Mouse (Mus musculus): ENCODE measurements at regions not wholly inside any gene's neighbourhood (a gene's known extent, or its start where the extent isn't known, plus 50 kb on each side); places are given as distances from the start of the nearest gene placed in this dataset.

DNA sequence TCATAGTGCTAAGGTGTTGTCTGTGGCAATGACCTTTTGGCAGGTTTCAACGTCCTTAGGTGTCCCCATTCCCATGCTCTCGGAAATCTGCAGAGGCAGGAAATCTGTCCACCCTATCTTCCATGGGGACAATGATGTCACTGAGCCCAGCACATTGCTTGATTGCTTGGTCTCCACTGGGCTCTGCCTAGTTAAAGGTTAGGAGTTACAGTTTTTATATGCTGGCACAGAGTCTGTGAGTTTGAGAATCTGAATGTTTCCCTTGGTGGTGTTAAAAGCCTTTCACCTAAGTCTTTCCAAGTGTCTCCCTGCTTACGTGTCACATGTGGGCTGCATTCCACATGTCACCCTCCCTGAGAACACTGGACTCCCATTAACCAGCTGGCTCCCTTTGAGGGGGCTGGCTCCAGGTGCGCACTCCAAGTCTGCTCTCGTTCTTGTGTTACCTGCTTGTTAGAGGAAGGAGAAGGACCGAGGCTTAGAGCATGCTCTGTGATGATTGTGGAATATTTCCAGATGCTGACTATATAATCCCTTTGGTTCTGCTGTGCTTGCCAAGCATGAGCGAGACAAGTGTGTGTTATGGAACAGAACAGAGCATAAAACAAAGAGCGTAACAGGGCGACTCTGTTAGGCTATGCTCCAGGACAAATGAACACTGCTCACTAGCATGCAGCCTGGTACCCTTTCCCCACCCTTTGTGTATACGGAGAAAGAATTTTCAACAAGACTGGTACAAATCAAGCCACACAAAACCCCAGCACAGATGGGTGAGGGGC is 284.6 kb upstream of the Auts2 start:
- H3K36me3 ChIP-seq (ENCODE audit: control insufficient read depth, insufficient read depth, low read length), result no peaks in the 10 kb centered on the region
- WGBS, result 67% methylated on average over 10 of the region's 10 CpGs
- ATAC-seq (ENCODE audit: insufficient read depth, low FRiP score), result 0 out of 2 replicates have a peak, but pooled peaks have one; percentile 25

DNA sequence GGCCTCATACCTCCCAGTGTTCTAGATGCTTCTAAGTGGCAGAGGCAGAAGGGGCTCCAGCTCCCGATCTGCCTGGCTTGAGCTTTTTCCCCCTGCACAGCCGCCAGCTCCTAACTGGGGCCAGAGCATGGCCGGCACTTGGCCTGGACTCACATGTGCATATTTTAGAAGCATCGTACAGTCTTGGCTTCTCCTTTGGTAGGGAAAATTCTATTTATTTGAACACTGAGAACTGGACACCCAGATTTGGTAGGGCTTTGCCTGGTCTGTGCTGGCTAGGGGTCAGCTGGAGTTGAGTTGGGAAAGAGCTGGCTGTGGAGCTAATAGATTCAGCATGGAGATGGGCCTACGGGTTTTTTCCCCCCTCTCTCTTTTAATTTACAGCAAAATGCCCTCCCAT is 282.9 kb upstream of the Auts2 start:
- Histone ChIP-seq H3K4me3 (replicated peaks; ENCODE audit: low read length) (no peak overlapping the region), H3K9me3 (replicated peaks; ENCODE audit: control insufficient read depth, low read length) (no peaks in the 10 kb centered on the region)

More for the DNA sequence above, 284.6 kb upstream of the Auts2 start:
- Histone ChIP-seq H3K27me3 (ENCODE audit: control insufficient read depth, insufficient read depth, low read length) (no peaks in the 10 kb centered on the region), H3K4me1 (ENCODE audit: control insufficient read depth, insufficient read depth, low read length) (peaks cover 3% of the 10 kb centered on the region; the same call in 1 of the 2 replicates), H3K9me3 (replicated peaks; ENCODE audit: control insufficient read depth, low read length) (no peaks in the 10 kb centered on the region), H3K4me2 (ENCODE audit: low read depth, low read length) (no peak overlapping the region), H3K4me3 (replicated peaks; ENCODE audit: low read length) (no peak overlapping the region), H3K9ac (ENCODE audit: low read length) (no peak overlapping the region), H3K27ac (ENCODE audit: low read length) (no peak overlapping the region)

DNA sequence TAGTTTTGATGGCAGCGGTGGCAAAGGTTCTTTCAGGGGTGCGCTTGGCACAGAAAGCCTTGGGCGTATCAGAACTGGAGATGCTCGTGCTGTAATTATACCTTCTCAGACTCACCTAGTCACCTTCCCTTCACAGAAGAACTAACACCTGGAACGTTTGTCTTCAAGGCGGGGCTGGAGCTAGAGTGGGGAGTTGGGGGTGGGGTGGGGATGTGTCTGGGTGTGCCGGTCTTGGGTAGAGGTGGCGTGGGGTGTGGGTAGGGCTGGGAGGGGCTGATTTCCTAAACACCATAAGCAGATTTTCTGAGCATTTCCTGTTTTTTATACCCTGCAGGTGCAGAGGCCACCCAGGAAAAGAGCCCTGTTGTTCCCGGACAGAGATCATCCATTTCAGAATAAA is 274.5 kb upstream of the Auts2 start:
- no peaks in the 10 kb centered on the region for H3K4me1 ChIP-seq (ENCODE audit: control insufficient read depth, insufficient read depth, low read length)
- no peak overlapping the region for H3K4me3 ChIP-seq (replicated peaks; ENCODE audit: low read length)
- no peak overlapping the region for H3K4me2 ChIP-seq (ENCODE audit: low read depth, low read length)
- no peaks in the 10 kb centered on the region for H3K36me3 ChIP-seq (ENCODE audit: control insufficient read depth, insufficient read depth, low read length)
- no peak overlapping the region for H3K9ac ChIP-seq (ENCODE audit: low read length)
- H3K27me3 ChIP-seq (ENCODE audit: control insufficient read depth, insufficient read depth, low read length), result no peaks in the 10 kb centered on the region
- no peaks in the 10 kb centered on the region for H3K9me3 ChIP-seq (replicated peaks; ENCODE audit: control insufficient read depth, low read length)
- WGBS, result 66% methylated on average over 9 of the region's 9 CpGs
- no peak for ATAC-seq (ENCODE audit: insufficient read depth, low FRiP score)
- no peak overlapping the region for H3K27ac ChIP-seq (ENCODE audit: low read length)

More for the DNA sequence above, 282.9 kb upstream of the Auts2 start:
- ATAC-seq (ENCODE audit: insufficient read depth, low FRiP score), result peak; percentile 37; the same call in 1 of the 2 replicates
- H3K4me1 ChIP-seq (ENCODE audit: control insufficient read depth, insufficient read depth, low read length), result peaks cover 3% of the 10 kb centered on the region; the same call in 1 of the 2 replicates
- H3K27me3 ChIP-seq (ENCODE audit: control insufficient read depth, insufficient read depth, low read length), result no peaks in the 10 kb centered on the region
- H3K36me3 ChIP-seq (ENCODE audit: control insufficient read depth, insufficient read depth, low read length), result no peaks in the 10 kb centered on the region
- WGBS, result 75% methylated on average over 5 of the region's 5 CpGs
- no peak overlapping the region for H3K27ac ChIP-seq (ENCODE audit: low read length)
- H3K4me2 ChIP-seq (ENCODE audit: low read depth, low read length), result no peak overlapping the region
- no peak overlapping the region for H3K9ac ChIP-seq (ENCODE audit: low read length)

DNA sequence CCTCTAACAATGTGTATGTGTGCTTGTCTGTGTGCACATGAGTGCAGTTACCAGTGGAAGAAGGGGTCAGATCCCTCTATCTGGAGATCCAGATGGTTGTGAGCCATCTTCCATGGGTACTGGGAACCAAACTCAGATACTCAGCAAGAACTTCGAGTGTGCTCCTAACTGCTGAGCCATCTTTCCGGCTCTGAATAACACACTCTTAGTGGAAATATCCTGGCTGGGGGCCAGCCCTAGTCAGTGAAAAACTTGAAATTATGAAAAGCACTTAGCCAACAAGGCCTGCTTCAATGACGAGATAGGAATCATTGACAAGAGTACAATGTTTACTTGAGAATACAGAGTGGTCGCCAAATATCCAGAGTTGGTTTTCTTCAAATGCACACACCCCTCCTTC is 266.0 kb upstream of the Auts2 start:
- Histone ChIP-seq H3K9ac (ENCODE audit: low read length) (no peak overlapping the region), H3K27ac (ENCODE audit: low read length) (no peak overlapping the region), H3K9me3 (replicated peaks; ENCODE audit: control insufficient read depth, low read length) (no peaks in the 10 kb centered on the region), H3K4me1 (ENCODE audit: control insufficient read depth, insufficient read depth, low read length) (no peaks in the 10 kb centered on the region), H3K4me2 (ENCODE audit: low read depth, low read length) (no peak overlapping the region), H3K36me3 (ENCODE audit: control insufficient read depth, insufficient read depth, low read length) (no peaks in the 10 kb centered on the region), H3K4me3 (replicated peaks; ENCODE audit: low read length) (no peak overlapping the region), H3K27me3 (ENCODE audit: control insufficient read depth, insufficient read depth, low read length) (no peaks in the 10 kb centered on the region)
- no peak for ATAC-seq (ENCODE audit: insufficient read depth, low FRiP score)
- WGBS, result 39% methylated on average over 4 of the region's 4 CpGs

DNA sequence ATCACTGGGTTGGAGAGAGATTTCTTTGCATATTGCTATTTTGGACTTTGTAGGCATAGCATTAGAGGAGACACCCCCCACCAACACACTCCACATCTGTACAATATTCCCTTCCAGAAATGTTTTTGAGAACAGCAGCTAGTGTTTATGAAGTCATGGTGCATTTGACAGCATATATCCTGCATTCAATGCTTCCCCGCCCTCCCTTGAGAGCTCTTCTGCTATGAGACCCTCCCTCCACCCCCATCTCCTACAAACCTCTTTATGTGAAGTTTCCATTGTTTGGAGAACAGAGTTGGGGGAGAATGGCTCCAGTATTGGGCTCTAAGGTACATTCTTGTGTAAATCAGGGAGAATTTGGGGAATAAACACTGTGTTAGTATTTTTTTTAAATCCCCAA is 252.9 kb upstream of the Auts2 start:
- H3K27me3 ChIP-seq (ENCODE audit: control insufficient read depth, insufficient read depth, low read length), result no peaks in the 10 kb centered on the region
- H3K4me2 ChIP-seq (ENCODE audit: low read depth, low read length), result no peak overlapping the region
- H3K4me1 ChIP-seq (ENCODE audit: control insufficient read depth, insufficient read depth, low read length), result no peaks in the 10 kb centered on the region
- no peak overlapping the region for H3K4me3 ChIP-seq (replicated peaks; ENCODE audit: low read length)
- no peak for ATAC-seq (ENCODE audit: insufficient read depth, low FRiP score)
- no peaks in the 10 kb centered on the region for H3K36me3 ChIP-seq (ENCODE audit: control insufficient read depth, insufficient read depth, low read length)
- no peak overlapping the region for H3K9ac ChIP-seq (ENCODE audit: low read length)
- no peaks in the 10 kb centered on the region for H3K9me3 ChIP-seq (replicated peaks; ENCODE audit: control insufficient read depth, low read length)
- 74% methylated on average over 1 of the region's 1 CpGs for WGBS
- no peak overlapping the region for H3K27ac ChIP-seq (ENCODE audit: low read length)

DNA sequence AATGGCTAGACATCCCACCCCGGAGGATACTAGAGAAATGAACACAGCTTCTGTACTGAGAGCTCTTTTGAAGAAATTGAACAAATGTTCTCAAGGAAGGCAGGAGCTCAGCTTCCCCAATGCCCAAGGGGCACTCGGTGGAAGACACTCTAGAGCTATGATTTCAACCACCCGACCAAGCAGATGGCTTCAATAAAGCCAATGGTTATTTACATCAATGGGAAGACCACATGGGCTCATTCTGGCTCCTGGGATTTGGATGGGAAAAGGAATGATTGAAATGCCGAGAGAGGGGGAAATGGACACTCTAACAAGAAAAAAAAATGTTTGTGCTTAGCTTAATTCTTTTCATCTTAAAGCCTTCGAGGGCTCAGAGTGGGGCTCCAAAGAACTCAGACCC is 249.3 kb upstream of the Auts2 start:
- Histone ChIP-seq H3K4me2 (ENCODE audit: low read depth, low read length) (no peak overlapping the region), H3K27ac (ENCODE audit: low read length) (no peak overlapping the region), H3K27me3 (ENCODE audit: control insufficient read depth, insufficient read depth, low read length) (no peaks in the 10 kb centered on the region), H3K9ac (ENCODE audit: low read length) (no peak overlapping the region), H3K4me1 (ENCODE audit: control insufficient read depth, insufficient read depth, low read length) (no peaks in the 10 kb centered on the region), H3K36me3 (ENCODE audit: control insufficient read depth, insufficient read depth, low read length) (no peaks in the 10 kb centered on the region), H3K9me3 (replicated peaks; ENCODE audit: control insufficient read depth, low read length) (no peaks in the 10 kb centered on the region), H3K4me3 (replicated peaks; ENCODE audit: low read length) (no peak overlapping the region)
- ATAC-seq (ENCODE audit: insufficient read depth, low FRiP score), result no peak
- 57% methylated on average over 5 of the region's 5 CpGs for WGBS

DNA sequence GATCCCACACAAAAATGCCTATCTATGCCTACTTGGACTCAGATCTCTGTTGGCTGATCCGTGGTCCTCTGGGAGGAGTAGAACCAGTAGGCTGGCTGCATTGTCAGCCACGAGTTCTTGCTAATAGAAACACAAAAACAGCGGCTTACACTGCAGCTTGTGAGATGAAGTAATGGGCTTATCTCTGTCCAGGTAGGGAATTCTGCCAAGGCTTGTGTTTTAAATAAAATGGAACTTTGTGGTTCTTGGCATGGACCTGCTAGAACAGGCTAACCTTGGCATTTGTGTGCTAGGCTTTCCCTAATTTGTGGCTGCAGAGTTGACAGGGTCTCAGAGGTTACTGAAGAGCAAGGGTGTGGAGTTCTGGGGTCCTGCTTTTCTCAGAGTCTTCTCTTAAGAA is 242.1 kb upstream of the Auts2 start:
- Histone ChIP-seq H3K4me3 (replicated peaks; ENCODE audit: low read length) (no peak overlapping the region), H3K27me3 (ENCODE audit: control insufficient read depth, insufficient read depth, low read length) (no peaks in the 10 kb centered on the region), H3K4me1 (ENCODE audit: control insufficient read depth, insufficient read depth, low read length) (no peaks in the 10 kb centered on the region), H3K9ac (ENCODE audit: low read length) (no peak overlapping the region), H3K9me3 (replicated peaks; ENCODE audit: control insufficient read depth, low read length) (no peaks in the 10 kb centered on the region), H3K27ac (ENCODE audit: low read length) (no peak overlapping the region), H3K4me2 (ENCODE audit: low read depth, low read length) (no peak overlapping the region), H3K36me3 (ENCODE audit: control insufficient read depth, insufficient read depth, low read length) (no peaks in the 10 kb centered on the region)
- no peak for ATAC-seq (ENCODE audit: insufficient read depth, low FRiP score)
- 55% methylated on average over 3 of the region's 3 CpGs for WGBS

DNA sequence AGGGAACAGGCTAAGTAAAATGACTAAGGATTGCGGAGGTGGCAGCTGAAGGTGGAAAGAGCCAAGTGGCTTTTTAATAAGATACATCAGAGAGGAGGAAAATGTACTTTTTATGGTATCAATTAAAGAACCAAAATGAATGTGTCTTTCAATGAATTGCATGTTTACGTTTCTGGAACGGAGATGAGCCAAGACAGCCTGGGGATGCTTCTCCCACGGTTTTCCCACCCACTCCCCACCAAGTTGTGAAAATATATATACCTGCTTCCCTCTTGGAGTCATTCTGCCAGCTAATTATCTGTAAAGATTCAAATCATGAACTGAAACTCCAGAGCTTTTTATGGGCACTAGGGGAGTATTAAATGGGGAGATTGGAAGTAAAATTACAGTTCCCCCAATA is 241.6 kb upstream of the Auts2 start:
- no peak overlapping the region for H3K4me2 ChIP-seq (ENCODE audit: low read depth, low read length)
- H3K4me1 ChIP-seq (ENCODE audit: control insufficient read depth, insufficient read depth, low read length), result no peaks in the 10 kb centered on the region
- no peaks in the 10 kb centered on the region for H3K36me3 ChIP-seq (ENCODE audit: control insufficient read depth, insufficient read depth, low read length)
- 66% methylated on average over 4 of the region's 4 CpGs for WGBS
- H3K27ac ChIP-seq (ENCODE audit: low read length), result no peak overlapping the region
- H3K4me3 ChIP-seq (replicated peaks; ENCODE audit: low read length), result no peak overlapping the region
- H3K9me3 ChIP-seq (replicated peaks; ENCODE audit: control insufficient read depth, low read length), result no peaks in the 10 kb centered on the region
- no peak overlapping the region for H3K9ac ChIP-seq (ENCODE audit: low read length)
- H3K27me3 ChIP-seq (ENCODE audit: control insufficient read depth, insufficient read depth, low read length), result no peaks in the 10 kb centered on the region
- no peak for ATAC-seq (ENCODE audit: insufficient read depth, low FRiP score)

DNA sequence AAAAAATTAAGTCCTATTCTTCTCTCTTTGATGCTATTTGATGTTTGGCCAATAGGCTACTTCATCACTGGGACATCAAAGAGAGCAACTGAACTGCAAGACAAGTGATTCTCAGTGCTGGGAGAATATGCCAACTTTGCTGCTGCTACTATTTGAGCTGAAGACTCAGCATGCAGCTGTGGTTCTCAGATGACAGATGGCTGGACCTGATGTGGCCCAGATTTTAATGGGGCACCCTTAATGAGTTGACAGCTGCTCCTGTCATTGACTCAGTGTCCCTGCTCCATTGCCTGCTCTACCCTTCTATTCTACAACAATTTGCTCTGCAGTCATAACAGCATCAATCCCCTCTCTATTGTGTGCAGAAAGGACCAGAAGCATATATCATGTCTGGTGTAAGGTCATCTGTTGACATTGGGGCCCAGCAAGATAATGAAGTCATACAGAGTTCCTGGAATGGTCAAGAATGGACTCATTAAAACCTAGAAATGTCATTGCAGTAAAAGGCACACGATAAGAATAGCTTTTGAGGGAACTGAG is 231.1 kb upstream of the Auts2 start:
- no peak overlapping the region for H3K27ac ChIP-seq (ENCODE audit: low read length)
- H3K9me3 ChIP-seq (replicated peaks; ENCODE audit: control insufficient read depth, low read length), result no peaks in the 10 kb centered on the region
- H3K27me3 ChIP-seq (ENCODE audit: control insufficient read depth, insufficient read depth, low read length), result no peaks in the 10 kb centered on the region
- no peaks in the 10 kb centered on the region for H3K4me1 ChIP-seq (ENCODE audit: control insufficient read depth, insufficient read depth, low read length)
- H3K36me3 ChIP-seq (ENCODE audit: control insufficient read depth, insufficient read depth, low read length), result no peaks in the 10 kb centered on the region
- 59% methylated on average over 1 of the region's 1 CpGs for WGBS
- no peak overlapping the region for H3K4me2 ChIP-seq (ENCODE audit: low read depth, low read length)
- no peak for ATAC-seq (ENCODE audit: insufficient read depth, low FRiP score)
- no peak overlapping the region for H3K4me3 ChIP-seq (replicated peaks; ENCODE audit: low read length)
- no peak overlapping the region for H3K9ac ChIP-seq (ENCODE audit: low read length)
